Mouse (Mus musculus): Measurements from ENCODE around the gene Drap1. TPM values are rescaled to one million over a fixed set of nuclear protein-coding genes. Genes with fewer than 3 reads are reported as not detected.

The Drap1 gene
- total RNA-seq (2021): 100 to 1,000 TPM; 278 to 311 TPM

DNA sequence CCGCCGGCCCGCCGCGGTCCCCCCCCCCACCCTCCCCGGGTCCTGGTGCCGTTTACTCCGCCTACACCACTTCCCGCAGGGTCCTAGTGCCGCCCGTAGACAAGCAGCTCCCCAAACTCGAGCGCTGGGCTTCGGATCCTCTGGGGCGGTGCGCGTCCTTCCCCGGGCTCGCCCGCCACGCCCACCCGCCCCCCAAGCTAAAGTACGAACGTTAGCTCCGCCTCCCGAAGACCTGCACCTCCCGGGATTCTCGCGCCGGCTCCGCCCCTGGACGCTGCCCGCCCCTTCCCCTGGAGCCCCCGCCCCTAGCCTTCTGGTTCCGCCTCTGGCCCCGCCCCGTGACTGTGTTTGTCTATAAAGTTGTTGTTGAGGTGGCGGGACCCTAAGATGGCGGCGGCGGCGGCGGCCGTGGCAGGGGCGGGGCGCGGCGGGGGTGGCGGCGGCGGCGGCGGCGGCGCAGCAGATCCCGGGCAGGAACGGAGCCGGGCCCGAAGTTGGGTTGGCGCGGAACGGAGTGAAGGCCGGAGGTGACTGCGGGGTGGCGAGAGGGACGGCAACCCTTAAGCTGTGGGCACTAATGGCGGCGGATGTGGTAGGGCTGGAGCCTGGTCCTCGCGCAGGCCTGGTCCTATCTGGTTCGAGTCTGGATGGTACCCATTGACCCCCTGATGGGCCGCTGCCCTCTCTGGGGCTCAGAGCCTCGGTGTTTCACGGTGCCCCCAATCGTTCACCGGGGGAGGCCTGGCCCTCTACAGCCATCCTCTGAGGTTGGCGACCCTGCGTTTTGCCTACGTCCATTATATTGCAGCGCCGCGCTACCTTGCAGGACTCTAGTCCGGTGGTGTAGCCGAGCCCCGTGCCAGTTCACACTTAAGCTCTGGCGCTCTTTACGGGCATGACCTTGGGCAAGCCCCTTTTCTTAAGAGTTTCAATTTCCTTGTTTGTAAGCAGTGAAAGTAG lies at the start of gene Drap1, which contains the start of gene AI837181:
Gene Drap1, minus strand, starts transcription at position 198 of the 960 bp plus-strand sequence.
Gene AI837181, plus strand, starts transcription at position 363 of the 960 bp plus-strand sequence.
- DNase-seq (ENCODE audit: extremely low spot score in 1 of 2, low spot score in 1 of 2): peak; percentile 85 to 86

GRCm38 (mm10) chr19:5473720-5474119 lies 48.9 kb upstream of the Drap1 start, which contains the start of gene Efemp2:
Gene Efemp2 (plus strand): TSS chr19:5473954.
- DNase-seq (ENCODE audit: extremely low spot score in 1 of 2, low spot score in 1 of 2): peak; percentile 44 to 46

- no peak for DNase-seq (ENCODE audit: extremely low spot score in 1 of 2, low spot score in 1 of 2)
Observed at GRCm38 (mm10) chr19:5472857-5473256, 48.1 kb upstream of the Drap1 start.

GRCm38 (mm10) chr19:5471846-5472245 lies 47.1 kb upstream of the Drap1 start:
- no peak for DNase-seq (ENCODE audit: extremely low spot score in 1 of 2, low spot score in 1 of 2)

DNA sequence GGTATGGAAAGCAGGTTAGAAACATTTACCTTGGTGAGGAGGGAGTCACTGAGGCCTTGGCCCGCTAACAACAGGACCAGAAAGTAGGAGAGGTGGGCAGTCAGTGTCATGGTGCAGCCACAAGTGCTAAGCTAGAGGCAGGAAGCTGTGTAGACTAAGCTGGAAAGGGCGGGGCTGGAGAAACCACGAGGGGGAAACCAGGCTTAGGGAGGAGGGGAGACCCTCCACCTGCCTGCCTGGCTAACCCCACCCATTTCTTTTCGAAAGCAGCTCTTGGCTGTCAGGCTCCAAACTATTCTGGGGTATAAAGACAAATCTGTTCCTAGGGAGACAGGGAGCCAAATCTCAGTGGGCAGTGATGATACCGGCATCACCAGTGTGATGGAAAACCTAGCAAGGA lies 43.6 kb upstream of the Drap1 start, which contains the start of gene Ctsw:
Gene Ctsw, minus strand, starts transcription at position 134 of the 400 bp plus-strand sequence.
- DNase-seq (ENCODE audit: extremely low spot score in 1 of 2, low spot score in 1 of 2): no peak

- no peak for DNase-seq (ENCODE audit: extremely low spot score in 1 of 2, low spot score in 1 of 2)
Observed at GRCm38 (mm10) chr19:5466916-5467500, 42.2 kb upstream of the Drap1 start.

DNA sequence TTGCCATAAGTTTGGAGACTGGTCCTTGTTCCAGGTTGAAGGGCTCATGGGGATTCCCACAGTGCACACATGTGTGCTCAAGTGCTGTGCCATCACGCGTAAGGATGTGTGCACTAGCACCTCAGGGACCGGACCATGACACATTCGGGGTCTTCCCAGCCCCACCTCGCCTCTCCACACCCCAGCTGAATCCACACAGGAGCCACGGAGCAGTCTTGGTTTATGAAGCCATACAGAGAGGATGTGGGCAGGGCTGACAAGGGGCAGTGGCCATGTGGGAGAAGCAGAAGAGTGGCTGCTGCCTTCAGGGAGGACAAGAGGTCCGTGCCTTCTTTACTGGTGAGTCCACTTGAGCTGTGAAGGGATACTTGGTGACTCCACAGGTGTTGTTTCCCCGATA lies 40.3 kb upstream of the Drap1 start:
- DNase-seq (ENCODE audit: extremely low spot score in 1 of 2, low spot score in 1 of 2): no peak

DNA sequence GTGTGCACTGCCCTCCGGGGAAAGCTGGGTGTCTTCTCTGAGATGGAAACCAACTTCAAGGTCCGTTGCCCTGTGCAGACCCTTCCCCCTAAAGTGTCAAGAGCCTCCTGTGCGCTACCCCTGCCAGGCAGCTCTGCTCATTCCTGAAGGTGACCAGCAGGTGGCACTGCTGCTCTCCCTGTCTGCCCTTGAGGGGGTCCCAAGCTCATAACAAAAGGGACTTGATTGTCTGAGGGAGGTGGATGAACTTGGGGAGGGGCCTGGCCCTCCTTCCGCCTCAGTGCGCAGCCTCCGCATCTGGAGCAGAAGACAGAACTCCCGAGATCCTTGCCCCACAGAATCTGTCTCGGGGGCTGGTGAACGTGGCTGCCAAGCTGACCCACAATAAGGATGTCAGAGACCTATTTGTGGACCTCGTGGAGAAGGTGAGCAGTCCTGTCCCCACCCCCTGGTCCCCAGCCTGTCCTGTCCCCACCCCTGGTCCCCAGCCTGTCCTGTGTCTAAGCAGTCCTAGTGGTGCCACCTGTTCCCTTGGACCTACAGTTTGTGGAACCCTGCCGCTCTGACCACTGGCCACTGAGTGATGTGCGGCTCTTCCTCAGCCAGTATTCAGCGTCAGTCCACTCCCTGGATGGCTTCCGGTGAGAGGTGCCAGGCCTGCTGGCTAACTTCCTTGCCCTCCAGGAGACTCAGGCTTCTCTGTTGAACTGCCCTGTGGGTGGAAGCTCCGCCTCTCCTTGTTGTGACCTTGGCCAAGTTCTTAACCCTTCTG lies 39.2 kb upstream of the Drap1 start:
- peak in 1 of 2 experiments; percentile 73 for DNase-seq (ENCODE audit: extremely low spot score in 1 of 2, low spot score in 1 of 2)

GRCm38 (mm10) chr19:5463212-5463611 lies 38.4 kb upstream of the Drap1 start:
- no peak for DNase-seq (ENCODE audit: extremely low spot score in 1 of 2, low spot score in 1 of 2)

- no peak for DNase-seq (ENCODE audit: extremely low spot score in 1 of 2, low spot score in 1 of 2)
Observed at GRCm38 (mm10) chr19:5461411-5461810, 36.6 kb upstream of the Drap1 start.

DNA sequence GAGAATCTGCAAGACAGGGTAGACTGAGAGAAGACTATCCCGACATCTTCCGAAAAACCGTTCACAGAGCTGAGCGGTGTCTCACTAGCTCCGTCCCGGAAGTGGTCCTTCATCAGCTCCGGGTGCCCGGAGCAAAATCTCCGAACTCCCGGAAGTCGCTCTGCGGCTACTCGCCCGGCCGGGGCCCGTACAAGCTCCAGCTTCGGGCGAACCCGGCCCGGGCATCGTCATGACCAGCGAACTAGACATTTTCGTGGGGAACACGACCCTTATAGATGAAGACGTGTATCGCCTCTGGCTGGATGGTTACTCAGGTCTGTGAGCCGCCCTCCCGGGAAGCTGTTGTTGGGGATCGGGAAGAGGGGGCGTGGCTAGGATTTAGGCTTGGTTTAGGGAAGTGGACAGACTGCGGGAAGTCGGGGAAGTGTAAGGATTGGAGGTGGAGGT lies 35.7 kb upstream of the Drap1 start, which contains the start of gene Fibp:
Gene Fibp, plus strand, starts transcription at position 151 of the 447 bp plus-strand sequence.
- DNase-seq (ENCODE audit: extremely low spot score in 1 of 2, low spot score in 1 of 2): peak; percentile 79 to 81

- no peak for DNase-seq (ENCODE audit: extremely low spot score in 1 of 2, low spot score in 1 of 2)
Observed at GRCm38 (mm10) chr19:5459896-5460295, 35.1 kb upstream of the Drap1 start.

DNA sequence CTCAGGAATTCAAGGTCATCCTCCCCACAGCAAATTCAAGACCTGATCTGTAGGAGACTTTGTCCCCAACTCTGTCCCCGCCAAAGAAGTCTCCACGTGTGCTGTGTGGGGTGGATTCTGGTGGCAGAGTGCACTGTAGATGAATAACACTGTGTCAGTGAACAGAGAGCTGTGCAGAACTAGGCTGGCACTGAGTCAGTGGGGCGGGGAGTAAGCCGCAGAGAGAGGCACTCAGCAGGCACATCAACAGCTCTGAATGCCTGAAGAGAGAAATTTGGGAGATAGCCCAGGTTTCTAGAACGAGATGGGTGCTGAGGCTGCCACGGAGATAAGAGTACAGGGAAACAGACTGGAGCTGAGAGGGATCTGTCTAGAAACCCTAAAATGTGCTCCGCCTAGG lies 34.2 kb upstream of the Drap1 start:
- no peak for DNase-seq (ENCODE audit: extremely low spot score in 1 of 2, low spot score in 1 of 2)

DNA sequence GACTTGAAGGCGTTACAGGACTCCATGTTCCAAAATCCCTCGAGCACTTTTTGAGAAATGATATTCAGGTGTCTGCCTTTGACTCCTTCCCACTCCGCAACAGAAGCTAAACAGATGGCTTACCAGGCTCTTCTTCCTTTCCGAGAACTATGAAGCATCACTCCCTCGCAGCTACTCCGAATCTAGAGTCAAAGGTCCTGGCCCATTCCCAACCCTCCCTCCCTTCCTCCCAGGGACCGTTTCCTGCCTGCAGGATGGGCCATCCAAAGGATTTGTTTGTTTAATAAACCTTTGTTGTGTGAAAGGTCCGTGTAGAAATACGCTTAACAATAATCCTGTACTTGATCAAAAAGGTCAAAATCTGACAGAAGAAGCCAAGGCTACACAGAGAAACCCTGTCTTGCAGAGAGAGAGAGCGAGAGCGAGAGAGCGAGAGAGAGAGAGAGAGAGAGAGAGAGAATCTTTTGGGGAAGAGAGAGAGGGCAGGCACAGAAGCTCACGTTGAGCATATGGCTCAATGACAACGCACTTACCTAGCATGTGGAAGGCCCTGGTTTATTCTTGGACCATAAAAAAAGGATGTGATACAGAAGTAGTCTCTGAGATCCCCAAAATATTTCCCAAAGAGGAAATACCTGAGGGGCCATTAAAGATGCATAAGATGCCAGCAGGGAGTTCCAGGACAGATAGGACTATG lies 33.1 kb upstream of the Drap1 start, which contains the start of gene Ccdc85b:
Gene Ccdc85b, minus strand, starts transcription at position 149 of the 697 bp plus-strand sequence.
- no peak for DNase-seq (ENCODE audit: extremely low spot score in 1 of 2, low spot score in 1 of 2)

DNA sequence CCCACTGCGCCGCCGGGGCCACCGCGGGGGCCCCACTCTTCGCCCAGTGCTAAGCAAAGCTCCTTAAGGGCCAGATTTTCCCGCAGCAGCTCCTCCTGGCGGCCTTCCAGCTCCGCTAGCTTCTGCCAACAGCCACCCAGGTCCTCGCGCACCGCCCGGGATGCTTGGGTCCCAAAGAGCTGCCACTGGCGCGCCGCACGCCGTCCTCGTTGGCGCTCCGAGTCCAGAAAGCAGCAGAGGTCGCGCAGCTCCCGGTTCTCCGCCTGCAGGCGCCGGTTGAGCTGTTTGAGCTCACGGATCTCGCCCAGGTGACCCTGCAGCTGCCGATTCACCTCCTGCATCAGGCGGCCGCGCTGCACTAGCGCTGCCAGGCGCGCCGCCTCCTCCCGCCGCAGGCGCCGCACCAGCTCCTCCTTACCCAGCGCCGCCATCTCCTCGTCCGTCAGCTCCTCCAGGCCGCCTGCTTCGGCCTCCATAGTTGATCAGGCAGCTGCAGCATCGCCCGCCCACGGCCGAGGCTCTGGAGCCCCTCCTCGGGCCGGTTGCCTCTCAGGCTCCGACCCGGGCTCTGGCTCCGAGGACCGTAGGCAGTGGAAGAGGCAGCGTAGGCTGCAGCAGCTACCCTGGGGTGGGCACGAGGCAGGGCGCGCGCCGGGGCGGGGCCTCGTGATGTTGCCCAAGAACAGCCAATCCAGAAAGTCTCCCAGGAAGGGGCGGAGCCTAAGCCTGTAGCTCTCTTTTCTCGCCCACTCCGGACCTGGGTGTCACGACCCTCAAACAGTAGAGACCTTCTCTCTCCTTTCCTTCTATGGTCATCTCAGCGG lies 32.4 kb upstream of the Drap1 start:
- DNase-seq (ENCODE audit: extremely low spot score in 1 of 2, low spot score in 1 of 2): peak; percentile 89 to 96

GRCm38 (mm10) chr19:5456241-5456921 lies 31.6 kb upstream of the Drap1 start:
- DNase-seq (ENCODE audit: extremely low spot score in 1 of 2, low spot score in 1 of 2): no peak

DNA sequence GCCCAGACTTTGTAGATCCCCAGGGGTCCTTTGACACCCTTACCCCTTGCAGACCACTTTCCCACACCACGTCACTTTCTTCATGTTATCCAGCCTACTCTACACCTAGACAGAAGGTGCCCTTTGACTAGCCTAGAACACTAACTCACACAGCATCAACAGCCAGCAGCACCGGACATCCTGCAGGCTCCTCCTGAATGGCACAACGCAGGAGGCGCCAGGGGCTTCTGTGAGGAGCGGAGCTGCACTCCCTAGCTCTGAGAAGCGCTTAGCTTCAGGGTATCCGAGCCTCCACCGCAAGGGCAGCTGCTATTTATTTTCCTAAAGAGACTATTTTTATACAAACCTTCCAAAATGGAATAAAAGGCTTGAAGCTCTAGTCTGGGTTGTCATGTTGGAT lies 30.8 kb upstream of the Drap1 start:
- no peak for DNase-seq (ENCODE audit: extremely low spot score in 1 of 2, low spot score in 1 of 2)

- DNase-seq (ENCODE audit: extremely low spot score in 1 of 2, low spot score in 1 of 2): no peak
Observed at GRCm38 (mm10) chr19:5455037-5455436, 30.3 kb upstream of the Drap1 start.

Data from layer of hippocampus, postnatal 25 days (tissue).